Mouse (Mus musculus) forebrain, embryonic 10.5 days (tissue): Measurements from ENCODE around the gene Tmem117. TPM values are rescaled to one million over a fixed set of nuclear protein-coding genes. Genes with fewer than 3 reads are reported as not detected.

ENCODE experiments used
- DNase-seq: peaks from one replicate; pipeline ENCODE4 v3.0.0-alpha.2; 2017; ENCODE audit warnings: low spot score; ENCODE audit errors: extremely low spot score
- H3K27ac ChIP-seq: fragments of 300-500 bp; sonication (generic); 2 replicates; pipeline ENCODE4 v1.5.1; 2016; ENCODE audit warnings: mild to moderate bottlenecking
- H3K27me3 ChIP-seq: fragments of 300-500 bp; sonication (generic); 2 replicates; pipeline ENCODE4 v1.6.1; 2016; ENCODE audit warnings: mild to moderate bottlenecking; ENCODE audit not compliant: poor library complexity, severe bottlenecking
- H3K36me3 ChIP-seq: fragments of 300-500 bp; sonication (generic); replicated peaks from 2 replicates; pipeline ENCODE4 v1.6.1; 2016; ENCODE audit warnings: mild to moderate bottlenecking, moderate library complexity
- H3K4me1 ChIP-seq: fragments of 300-500 bp; sonication (generic); 2 replicates; pipeline ENCODE4 v1.6.1; 2016
- H3K4me3 ChIP-seq: fragments of 300-500 bp; sonication (generic); 2 replicates; pipeline ENCODE4 v1.5.1; 2016; ENCODE audit warnings: mild to moderate bottlenecking, moderate library complexity
- H3K9me3 ChIP-seq: fragments of 300-500 bp; sonication (generic); 2 replicates; pipeline ENCODE4 v1.6.1; 2016; ENCODE audit warnings: mild to moderate bottlenecking, moderate library complexity
- WGBS: fragments of 180-500 bp; shearing (Covaris S2); methylation state at CpG from one replicate; pipeline ENCODE4 v1.1.7; 2016; 5-methylcytosine and 5-hydroxymethylcytosine counted together
- polyA plus RNA-seq: library from polyadenylated mRNA; unstranded; fragments of >200 nt; fragmentation: Nextera tagmentation; extraction: Ambion mirVana; gene quantifications from 2 replicates; pipeline ENCODE4 v1.2.1, GENCODE M21; 2016

Gene Tmem117
- polyA plus RNA-seq, 1 experiment from 2014 or later = 0.74 TPM

DNA sequence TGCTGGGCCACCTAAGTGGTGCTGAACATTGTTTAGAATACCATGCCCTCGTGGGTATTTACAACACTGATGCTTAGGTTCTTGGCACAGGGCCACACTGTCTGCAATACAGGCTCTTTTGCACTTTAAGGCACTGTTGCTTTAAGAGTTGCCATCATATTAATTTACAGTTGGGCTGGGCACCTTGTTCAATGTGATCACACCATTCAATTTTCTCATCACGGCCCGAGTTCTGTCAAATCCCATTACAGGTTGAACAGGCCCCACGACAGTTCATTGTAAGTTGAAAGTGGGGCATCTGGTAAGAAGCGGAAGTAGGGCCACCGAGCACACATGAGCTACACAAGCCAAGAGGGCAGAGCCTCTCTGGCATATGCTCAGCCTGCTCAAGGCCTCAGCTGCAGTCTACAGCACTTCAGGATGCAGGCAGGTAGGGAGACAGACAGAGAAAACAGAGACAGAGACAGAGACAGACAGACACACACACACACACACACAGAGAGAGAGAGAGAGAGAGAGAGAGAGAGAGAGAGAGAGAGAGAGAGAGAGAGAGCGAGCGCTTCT is 478.3 kb downstream of the Tmem117 start:
- Histone ChIP-seq H3K4me1 (no peaks in the 10 kb centered on the region), H3K27me3 (no peaks in the 10 kb centered on the region), H3K4me3 (no peak overlapping the region), H3K36me3 (no peaks in the 10 kb centered on the region), H3K27ac (no peak overlapping the region), H3K9me3 (no peaks in the 10 kb centered on the region)
- no peak for DNase-seq
- 88% methylated on average over 8 of the region's 8 CpGs for WGBS

DNA sequence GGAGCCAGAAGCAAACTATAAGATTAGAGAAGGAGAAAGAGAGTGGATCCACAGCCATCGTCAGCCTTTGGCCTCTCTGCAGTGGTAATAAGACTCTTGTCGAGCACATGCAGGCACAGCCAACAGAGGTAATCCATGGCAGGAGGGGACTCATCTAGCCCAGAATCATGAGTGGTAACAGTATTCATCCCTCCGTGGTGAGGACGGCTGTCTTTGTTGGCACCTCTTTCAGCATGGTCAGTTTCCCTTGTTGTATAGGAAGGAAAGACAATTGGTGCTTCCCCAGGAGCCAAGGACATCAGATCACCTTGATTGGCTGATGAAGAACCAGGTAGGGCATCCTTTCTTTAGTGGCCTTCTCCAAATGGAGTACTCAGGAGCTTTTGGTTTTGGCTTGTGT is 479.6 kb downstream of the Tmem117 start:
- Histone ChIP-seq H3K4me1 (no peaks in the 10 kb centered on the region), H3K27me3 (no peaks in the 10 kb centered on the region), H3K27ac (no peak overlapping the region), H3K4me3 (no peak overlapping the region), H3K9me3 (no peaks in the 10 kb centered on the region), H3K36me3 (no peaks in the 10 kb centered on the region)
- WGBS = 96% methylated on average over 4 of the region's 4 CpGs
- no peak for DNase-seq

DNA sequence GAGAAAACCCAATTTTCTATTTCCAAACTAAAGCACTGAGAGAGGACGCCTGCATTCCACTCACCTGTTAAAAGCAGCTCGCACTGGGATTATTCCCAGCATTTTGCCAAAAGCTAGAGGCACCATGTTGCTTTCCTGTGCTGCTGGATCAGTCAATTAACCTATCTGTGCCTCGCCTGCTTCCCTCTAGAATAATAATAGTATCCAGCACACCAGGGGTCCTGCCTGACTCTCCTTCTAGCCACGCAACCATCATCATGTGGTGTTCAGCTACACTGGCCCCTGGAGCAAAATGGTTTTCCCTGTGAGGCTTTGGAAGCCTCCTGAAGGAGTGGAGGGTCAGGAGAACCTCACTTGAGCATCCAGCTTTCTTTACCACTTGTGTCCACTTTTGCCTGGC is 502.4 kb downstream of the Tmem117 start:
- no peaks in the 10 kb centered on the region for H3K36me3 ChIP-seq
- no peaks in the 10 kb centered on the region for H3K9me3 ChIP-seq
- H3K27ac ChIP-seq = no peak overlapping the region
- H3K4me3 ChIP-seq = no peak overlapping the region
- no peaks in the 10 kb centered on the region for H3K27me3 ChIP-seq
- no peak for DNase-seq
- 76% methylated on average over 4 of the region's 4 CpGs for WGBS
- no peaks in the 10 kb centered on the region for H3K4me1 ChIP-seq

DNA sequence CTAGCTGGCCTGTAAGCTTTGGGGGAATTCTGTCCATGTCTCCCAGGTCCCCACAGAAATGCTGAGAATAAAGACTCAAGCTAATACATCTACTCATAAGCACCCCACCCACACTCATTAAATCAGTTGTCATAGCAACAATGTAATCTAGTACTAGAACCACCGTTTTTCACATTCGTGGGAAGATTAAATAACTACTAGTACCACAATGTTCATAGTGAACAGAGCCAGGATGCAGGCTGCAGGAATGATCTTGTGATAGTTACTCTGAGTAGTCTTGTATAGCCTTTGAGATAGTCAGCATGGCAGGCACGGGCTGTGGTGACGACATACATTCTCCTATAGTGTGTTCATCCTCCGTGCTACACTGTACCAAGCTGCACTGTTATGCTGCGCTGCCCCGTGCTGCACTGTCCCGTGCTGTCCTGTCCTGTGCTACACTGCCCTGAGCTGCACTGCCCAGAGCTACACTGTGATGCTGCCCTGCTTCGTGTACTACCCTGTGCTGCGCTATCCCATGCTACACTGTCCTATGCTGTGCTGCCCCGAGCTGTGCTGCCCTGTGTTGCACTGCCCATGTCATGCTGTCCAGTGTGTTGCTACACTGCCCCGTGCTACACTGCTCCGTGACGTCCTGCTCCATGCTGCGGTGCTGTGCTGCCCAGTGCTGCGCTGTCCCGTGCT is 507.0 kb downstream of the Tmem117 start:
- WGBS = 93% methylated on average over 17 of the region's 17 CpGs
- no peak overlapping the region for H3K4me3 ChIP-seq

DNA sequence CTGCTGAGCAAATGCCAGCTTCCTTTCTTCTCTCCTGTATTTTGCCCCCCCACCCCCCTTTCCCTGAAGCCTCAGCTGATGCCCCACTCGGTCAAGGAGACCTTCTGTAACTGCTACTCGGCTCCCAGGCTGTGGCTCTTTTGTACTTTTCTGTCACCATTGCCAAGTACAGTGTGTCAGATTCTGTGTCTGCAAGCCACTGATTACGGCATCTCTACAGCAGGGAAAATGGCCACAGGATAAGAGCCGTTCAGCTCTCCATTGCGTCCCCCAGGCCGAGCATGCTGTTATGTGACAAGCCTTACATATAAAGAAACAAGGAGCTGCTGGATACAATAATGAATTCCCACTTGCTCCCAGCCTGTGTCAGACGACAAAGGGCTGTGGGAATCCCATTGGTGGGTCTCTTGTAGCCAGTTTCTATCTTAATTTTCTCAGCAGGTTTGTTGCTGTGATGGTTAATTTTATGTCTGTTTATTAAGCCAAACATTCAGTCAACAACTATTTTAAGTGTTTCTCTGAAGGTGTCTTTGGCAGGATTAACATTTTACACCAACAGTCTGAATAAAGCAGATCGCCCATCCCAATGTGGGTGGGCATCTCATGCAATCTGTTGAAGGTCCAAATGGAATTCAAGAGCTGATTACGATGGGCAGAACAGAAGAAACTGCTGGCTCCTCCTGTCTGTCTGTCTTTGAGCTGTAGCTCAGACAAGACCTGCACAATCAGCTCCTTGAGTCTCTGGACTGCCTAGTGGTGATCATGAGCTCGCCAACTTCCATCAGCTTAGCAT is 508.2 kb downstream of the Tmem117 start:
- no peak for DNase-seq
- WGBS = 84% methylated on average over 10 of the region's 10 CpGs
- Histone ChIP-seq H3K36me3 (no peaks in the 10 kb centered on the region), H3K27me3 (no peaks in the 10 kb centered on the region), H3K4me3 (no peak overlapping the region), H3K9me3 (no peaks in the 10 kb centered on the region), H3K27ac (no peak overlapping the region), H3K4me1 (no peaks in the 10 kb centered on the region)

More for the DNA sequence above, 507.0 kb downstream of the Tmem117 start:
- no peak for DNase-seq
- Histone ChIP-seq H3K9me3 (no peaks in the 10 kb centered on the region), H3K27ac (no peak overlapping the region), H3K4me1 (no peaks in the 10 kb centered on the region), H3K27me3 (no peaks in the 10 kb centered on the region), H3K36me3 (no peaks in the 10 kb centered on the region)

DNA sequence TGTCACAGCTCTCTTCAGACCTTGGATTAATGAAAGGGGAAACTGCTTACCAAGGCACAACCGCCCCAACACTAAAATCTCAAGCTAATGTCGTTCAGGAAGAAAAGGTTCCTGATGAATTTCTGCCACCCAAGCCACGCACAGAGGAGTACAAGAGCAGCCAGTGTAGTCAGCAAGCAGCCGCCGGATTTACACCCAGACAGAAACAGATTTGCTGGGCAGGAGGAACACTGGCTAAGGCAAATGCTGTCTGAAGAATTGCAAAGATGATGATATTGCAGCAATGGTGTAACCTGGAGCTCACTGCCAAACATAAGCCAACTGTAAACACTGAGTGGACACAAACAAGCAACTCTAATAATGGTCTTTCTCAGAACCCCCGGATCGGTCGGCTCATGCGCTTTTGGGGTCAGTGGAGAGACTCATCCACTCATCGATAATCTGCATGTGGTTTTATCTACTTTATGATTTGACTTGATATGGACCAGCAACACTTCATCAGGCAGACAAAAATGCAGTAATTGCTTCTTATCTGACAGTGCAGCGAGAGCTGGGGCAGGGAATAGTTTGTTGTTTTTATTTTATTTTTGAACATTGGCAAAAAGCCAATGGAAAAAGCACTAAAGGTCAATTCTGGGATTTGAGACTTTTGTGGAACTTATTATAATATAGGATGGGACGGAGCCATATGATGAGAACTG is 509.8 kb downstream of the Tmem117 start:
- Histone ChIP-seq H3K27me3 (no peaks in the 10 kb centered on the region), H3K4me1 (no peaks in the 10 kb centered on the region), H3K27ac (no peak overlapping the region), H3K9me3 (no peaks in the 10 kb centered on the region), H3K36me3 (no peaks in the 10 kb centered on the region), H3K4me3 (no peak overlapping the region)
- DNase-seq = no peak
- 90% methylated on average over 12 of the region's 12 CpGs for WGBS

DNA sequence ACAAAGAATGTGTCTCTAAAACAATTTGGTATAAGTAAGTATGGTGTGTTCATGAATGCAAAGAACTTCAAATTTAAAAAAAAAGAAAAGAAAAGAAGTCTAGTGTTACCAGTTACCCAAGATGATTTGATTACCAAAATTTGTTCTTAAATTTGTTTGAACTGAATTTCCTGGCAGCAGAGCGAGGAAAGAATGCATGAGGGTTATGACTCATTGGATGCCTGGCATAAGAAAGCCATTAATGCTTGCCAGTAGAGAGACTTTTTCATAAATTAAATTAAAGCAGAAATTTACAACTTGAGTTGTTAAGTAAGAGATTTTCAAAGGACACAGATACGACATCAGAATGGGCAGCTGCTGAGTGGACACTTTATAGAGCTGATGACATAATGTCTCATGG is 515.1 kb downstream of the Tmem117 start:
- Histone ChIP-seq H3K4me1 (no peaks in the 10 kb centered on the region), H3K36me3 (no peaks in the 10 kb centered on the region), H3K4me3 (no peak overlapping the region), H3K27ac (no peak overlapping the region), H3K9me3 (no peaks in the 10 kb centered on the region), H3K27me3 (no peaks in the 10 kb centered on the region)
- WGBS = 85% methylated on average over 2 of the region's 2 CpGs
- no peak for DNase-seq

DNA sequence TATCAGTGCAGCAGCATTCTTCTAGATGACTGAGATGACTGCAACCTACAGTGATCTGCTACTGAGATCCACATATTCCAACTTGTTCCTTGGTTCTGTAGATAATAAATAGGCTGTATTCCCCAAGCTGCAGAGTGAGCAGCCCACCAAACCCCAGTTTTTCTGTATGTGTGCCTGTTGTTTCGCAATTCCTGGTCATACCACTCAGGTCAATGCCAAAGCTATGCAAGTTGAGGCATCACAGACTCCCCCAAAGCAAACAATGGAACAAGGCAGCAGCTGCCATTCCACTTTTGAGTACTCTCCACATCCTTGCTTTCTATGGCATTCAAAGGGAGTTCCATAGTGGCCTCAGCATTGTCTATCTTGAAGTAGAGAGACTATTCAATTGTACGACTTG is 516.1 kb downstream of the Tmem117 start:
- DNase-seq = no peak
- WGBS = 90% methylated on average over 2 of the region's 2 CpGs
- Histone ChIP-seq H3K4me1 (no peaks in the 10 kb centered on the region), H3K4me3 (no peak overlapping the region), H3K9me3 (no peaks in the 10 kb centered on the region), H3K36me3 (no peaks in the 10 kb centered on the region), H3K27me3 (no peaks in the 10 kb centered on the region), H3K27ac (no peak overlapping the region)

Other genes starting within 250 kb of the Tmem117 start
- gene Adamts20, start 163.8 kb upstream of the Tmem117 start, polyA plus RNA-seq = 5.0 and 5.4 TPM in 2 replicates
- gene Pus7l, start 85.7 kb upstream of the Tmem117 start, polyA plus RNA-seq = 11.1 and 11.4 TPM in 2 replicates
- gene Irak4, start 85.6 kb upstream of the Tmem117 start, polyA plus RNA-seq = 3.5 and 3.6 TPM in 2 replicates
- 82.7 and 84.0 TPM in 2 replicates for gene Twf1, start 39.3 kb upstream of the Tmem117 start, polyA plus RNA-seq